Mouse (Mus musculus): ENCODE results near the gene Olfr132. TPM values are rescaled to one million over a fixed set of nuclear protein-coding genes. Genes with fewer than 3 reads are reported as not detected.

Olfr132 gene
- polyA plus RNA-seq (2017; shearing (Covaris generic)) = under 1 TPM in 1 of 2 experiments, not detected in 1; 0.23 TPM

DNA sequence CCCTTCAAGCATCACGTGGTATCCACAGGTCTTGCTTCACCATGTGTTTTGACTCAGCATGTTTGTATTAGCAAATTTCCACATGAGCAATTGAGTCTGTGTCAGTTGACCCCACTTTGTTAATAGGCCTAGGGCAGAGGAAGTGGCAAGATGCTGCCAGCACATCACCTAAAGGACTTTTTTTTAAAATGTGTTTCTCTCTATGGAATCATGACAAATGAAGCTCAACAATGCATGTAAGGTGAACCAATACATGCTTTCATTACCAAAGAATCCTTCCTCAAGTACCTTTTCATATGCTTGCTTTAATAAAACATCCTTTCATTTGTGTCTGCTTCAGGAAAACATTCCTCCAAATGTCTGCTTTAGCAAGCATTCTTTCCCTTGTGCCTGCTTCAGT lies at the start of gene Olfr132:
Gene Olfr132 (minus strand): TSS at position 101 of the 400 bp plus-strand sequence.

DNA sequence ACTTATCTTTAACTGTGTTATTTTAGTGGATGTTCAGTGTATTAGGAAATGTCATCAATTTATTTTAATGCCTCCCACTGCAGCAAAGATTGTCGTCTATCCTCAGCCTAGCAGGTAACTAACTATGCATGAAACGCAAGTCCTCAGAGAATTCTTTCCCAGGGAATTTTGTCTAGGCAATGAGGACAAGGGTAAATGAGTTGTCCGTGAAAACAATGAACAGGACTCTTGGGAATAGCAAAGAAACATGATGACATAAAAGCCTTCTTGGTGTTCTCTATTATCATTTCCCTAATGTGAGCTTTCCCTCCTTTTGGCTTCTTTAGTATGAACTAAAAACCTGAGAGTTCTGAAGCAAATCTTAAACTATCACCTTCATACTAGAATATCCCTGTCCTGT lies 36.8 kb upstream of the Olfr132 start, which contains the start of gene Olfr134:
Gene Olfr134 (plus strand): TSS at position 301 of the 400 bp plus-strand sequence.

DNA sequence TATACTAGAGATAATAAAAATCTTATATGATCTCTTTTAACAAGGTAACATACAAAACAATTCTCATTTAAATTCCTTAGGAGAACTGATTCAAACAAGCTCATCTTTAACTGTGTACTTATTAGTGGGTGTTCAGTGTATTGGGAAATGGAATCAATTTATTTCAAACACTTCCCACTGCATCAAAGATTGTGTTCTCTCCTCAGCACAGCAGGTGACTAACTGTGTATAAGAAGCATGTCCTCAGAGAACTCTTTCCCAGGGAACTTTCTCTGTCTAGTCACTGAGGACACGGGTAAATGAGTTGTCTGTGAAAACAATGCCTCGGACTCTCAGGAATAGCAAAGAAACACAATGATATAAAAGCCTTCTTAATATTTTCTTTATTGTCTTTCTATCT lies 10.7 kb upstream of the Olfr132 start, which contains the start of gene Olfr133:
Gene Olfr133 (plus strand): TSS at position 301 of the 400 bp plus-strand sequence.

DNA sequence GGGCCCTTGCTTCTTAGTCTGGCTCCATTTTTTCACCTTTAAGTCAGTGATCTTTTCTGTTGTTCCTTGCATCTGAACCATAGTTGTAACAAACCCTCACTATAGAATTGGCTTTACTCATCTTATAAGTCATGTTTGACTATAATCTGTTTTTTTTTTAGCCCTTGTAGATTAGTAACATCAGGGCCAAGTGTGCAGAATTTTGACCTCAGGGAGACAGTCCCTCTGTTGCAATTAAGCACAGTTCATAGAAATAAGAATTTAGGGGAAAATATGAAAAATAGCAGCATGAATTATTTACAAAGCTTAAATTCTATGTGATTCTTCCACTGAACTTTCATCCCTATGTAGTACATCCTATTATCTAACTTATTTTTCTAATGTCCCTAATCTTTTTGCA lies 45.7 kb downstream of the Olfr132 start, which contains the start of gene Olfr131:
Gene Olfr131 (minus strand): TSS at position 101 of the 400 bp plus-strand sequence.

Other genes starting within 250 kb of the Olfr132 start
- under 1 TPM in 1 of 2 experiments, not detected in 1; 0.31 TPM for gene Olfr127, start 234.1 kb downstream of the Olfr132 start, polyA plus RNA-seq (2017; shearing (Covaris generic))
- gene Olfr128, start 214.0 kb downstream of the Olfr132 start, polyA plus RNA-seq (2017; shearing (Covaris generic)) = under 1 TPM in 1 of 2 experiments, not detected in 1; 0.20 TPM
- not detected for gene Olfr761, start 181.4 kb downstream of the Olfr132 start, polyA plus RNA-seq (2017; shearing (Covaris generic))
- gene Olfr129, start 74.4 kb downstream of the Olfr132 start, polyA plus RNA-seq (2017; shearing (Covaris generic)) = under 1 TPM in 1 of 2 experiments, not detected in 1; 0.45 TPM
- gene Olfr130, start 70.6 kb downstream of the Olfr132 start, polyA plus RNA-seq (2017; shearing (Covaris generic)) = not detected
- gene Olfr131, start 45.8 kb downstream of the Olfr132 start, polyA plus RNA-seq (2017; shearing (Covaris generic)) = not detected
- not detected for gene Olfr133, start 10.8 kb upstream of the Olfr132 start, polyA plus RNA-seq (2017; shearing (Covaris generic))
- gene Olfr134, start 36.9 kb upstream of the Olfr132 start, polyA plus RNA-seq (2017; shearing (Covaris generic)) = not detected
- not detected for gene Olfr135, start 69.8 kb upstream of the Olfr132 start, polyA plus RNA-seq (2017; shearing (Covaris generic))
- gene Olfr138, start 126.5 kb upstream of the Olfr132 start, polyA plus RNA-seq (2017; shearing (Covaris generic)) = under 1 TPM in 1 of 2 experiments, not detected in 1; 0.58 TPM
- gene Olfr137, start 173.0 kb upstream of the Olfr132 start, polyA plus RNA-seq (2017; shearing (Covaris generic)) = under 1 TPM in 1 of 2 experiments, not detected in 1; 0.12 TPM
- gene Olfr136, start 195.3 kb upstream of the Olfr132 start, polyA plus RNA-seq (2017; shearing (Covaris generic)) = under 1 TPM in 1 of 2 experiments, not detected in 1; 0.26 TPM